Mouse (Mus musculus) Patski (cell line): ENCODE measurements at regions not wholly inside any gene's neighbourhood (a gene's known extent, or its start where the extent isn't known, plus 50 kb on each side); places are given as distances from the start of the nearest gene placed in this dataset.

Source experiments
- ATAC-seq: fragments of 100-300 bp; one replicate; pipeline ENCODE4 v1.8.0; 2021
- CTCF ChIA-PET: fragments of 350-600 bp; sonication (Branson Sonifier 250); formaldehyde crosslinking; loops from one replicate; lab custom pipeline; 2022; ENCODE audit warnings: inconsistent platforms; lab: Charles Lee
- POLR2A ChIA-PET: fragments of 350-600 bp; sonication (Branson Sonifier 250); formaldehyde crosslinking; loops from one replicate; lab custom pipeline; 2022; ENCODE audit warnings: antibody characterized with exemption, inconsistent platforms; lab: Charles Lee
- DNase-seq: peaks from one replicate; pipeline ENCODE4 v3.0.0-alpha.2; 2011; ENCODE audit warnings: low read depth, low spot score
- H3K27me3 ChIP-seq: fragments of 371-371 bp; one replicate; pipeline ENCODE4 v1.5.1; 2021
- CTCF ChIP-seq: fragments of 100-300 bp; IDR thresholded peaks from one replicate; pipeline ENCODE4 v1.5.1; 2021
- in situ Hi-C: fragments of 300-500 bp; cut with MboI; formaldehyde crosslinking; loops from 3 replicates; pipeline ENCODE4 v1.11.1; 2018; ENCODE audit warnings: low pct_unique_long_range_greater_than_20kb, mixed read lengths

GRCm38 (mm10) chr1:186271436-186271835, 154.3 kb upstream of the Lyplal1 start:
- DNase-seq, result no peak
- in situ Hi-C loops, result no loop called here
- no peaks in the 10 kb centered on the region for H3K27me3 ChIP-seq
- ATAC-seq, result no peak
- no peak for TF ChIP-seq CTCF
- CTCF ChIA-PET, result interaction anchor here (1.2 to 1.3 kb wide), 2 partner anchors 12 to 46 kb away, joined by 3 read pairs; no protein-coding TSS in a partner anchor
- POLR2A ChIA-PET, result no interaction called here

DNA sequence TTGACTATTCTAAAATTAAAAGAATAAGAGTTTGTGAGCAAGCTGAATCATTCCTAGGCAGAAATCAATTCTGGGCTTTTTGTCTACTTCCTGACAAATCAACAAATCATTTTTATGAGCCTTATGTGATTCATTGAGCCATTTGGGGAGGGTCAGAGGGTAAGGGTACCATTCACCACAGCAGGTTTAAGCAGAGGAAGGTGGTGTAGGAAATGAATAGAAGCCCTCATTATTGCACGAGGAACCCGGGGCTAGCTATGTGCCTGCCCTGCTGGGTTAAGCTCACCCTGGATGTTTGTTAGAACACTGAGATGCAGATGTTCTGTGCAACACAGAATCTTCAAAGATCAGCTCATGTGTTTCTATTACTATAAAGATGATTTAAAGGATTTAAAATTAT, 150.2 kb upstream of the Lyplal1 start:
- in situ Hi-C loops, result no loop called here
- POLR2A ChIA-PET, result interaction anchor here (0.6 kb wide), 1 partner anchor 22 kb away, joined by 3 read pairs; no protein-coding TSS in a partner anchor
- H3K27me3 ChIP-seq, result no peaks in the 10 kb centered on the region
- TF ChIP-seq CTCF, result no peak
- DNase-seq, result no peak
- CTCF ChIA-PET, result interaction anchor here (0.6 to 1.5 kb wide), 3 partner anchors 8 to 11 kb away, joined by 3 to 4 read pairs (median 3); no protein-coding TSS in a partner anchor
- ATAC-seq, result no peak

DNA sequence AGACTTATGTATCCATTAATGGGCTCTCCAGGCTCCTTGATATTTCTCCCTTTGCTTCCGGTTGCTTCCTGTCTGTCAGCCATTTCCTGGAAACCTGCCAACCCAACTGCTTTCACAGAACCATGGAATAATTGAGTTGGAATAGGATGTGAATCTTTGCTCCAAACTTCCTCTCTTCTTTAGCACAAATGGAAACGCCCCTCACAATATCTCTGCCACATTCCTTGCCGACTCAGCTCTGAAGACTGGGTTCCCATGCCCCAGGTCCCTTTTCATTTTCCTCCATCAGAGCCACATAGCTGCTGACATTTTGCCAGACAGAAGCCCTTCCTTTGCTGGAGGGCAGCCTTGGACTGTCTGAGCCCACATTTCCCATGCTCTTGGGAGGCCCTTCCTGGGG, 147.5 kb upstream of the Lyplal1 start:
- ATAC-seq (no peak), DNase-seq (no peak)
- TF ChIP-seq CTCF, result no peak
- in situ Hi-C loops, result no loop called here
- ChIA-PET CTCF (no interaction called here), POLR2A (no interaction called here)
- no peaks in the 10 kb centered on the region for H3K27me3 ChIP-seq

- ChIA-PET CTCF (no interaction called here), POLR2A (no interaction called here)
- no peaks in the 10 kb centered on the region for H3K27me3 ChIP-seq
- DNase-seq (no peak), ATAC-seq (no peak)
- TF ChIP-seq CTCF, result no peak
- in situ Hi-C loops, result no loop called here
These were observed 146.8 kb upstream of the Lyplal1 start for GRCm38 (mm10) chr1:186263955-186264354.

DNA sequence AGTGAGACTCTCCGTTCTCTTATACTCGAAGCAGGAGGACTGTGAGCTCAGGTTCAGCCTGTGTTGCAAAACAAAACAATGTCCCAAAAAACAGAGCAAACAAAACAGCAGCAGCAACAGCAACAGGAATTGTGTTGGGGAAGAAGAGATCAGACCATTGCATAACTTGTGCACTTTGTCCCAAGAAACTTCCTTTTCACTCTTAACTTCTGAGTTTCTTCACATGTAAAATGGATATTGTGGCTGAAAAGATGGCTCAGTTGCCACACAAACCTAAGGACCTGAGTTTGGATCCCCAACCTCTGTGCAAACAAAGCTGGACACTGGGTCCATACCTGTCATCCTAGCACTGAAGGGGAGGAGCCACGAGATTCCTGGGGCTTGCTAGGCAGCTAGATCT, 146.1 kb upstream of the Lyplal1 start:
- DNase-seq (no peak), ATAC-seq (no peak)
- ChIA-PET POLR2A (no interaction called here), CTCF (no interaction called here)
- no peak for TF ChIP-seq CTCF
- no peaks in the 10 kb centered on the region for H3K27me3 ChIP-seq
- in situ Hi-C loops, result no loop called here

DNA sequence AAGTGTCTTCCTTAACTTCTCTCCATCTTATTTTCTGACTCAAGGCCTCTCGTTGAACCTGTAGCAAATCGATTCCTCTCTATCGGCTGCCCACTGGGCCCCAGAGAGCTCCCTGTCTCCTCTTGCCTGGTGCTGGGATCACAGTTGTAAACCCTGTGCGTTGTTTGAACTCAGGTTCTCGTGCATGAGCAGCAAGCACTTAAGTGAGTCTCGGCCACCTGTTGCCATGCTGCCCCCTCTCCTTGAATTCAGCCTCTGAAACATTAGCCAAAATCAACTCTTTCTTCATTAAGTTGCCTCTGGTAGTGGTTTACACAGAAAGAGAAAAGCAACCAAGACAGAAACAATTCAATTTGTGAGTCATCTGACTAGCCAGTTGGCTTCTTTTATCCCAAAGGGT, 144.9 kb upstream of the Lyplal1 start:
- no peak for DNase-seq
- ATAC-seq, result no peak
- in situ Hi-C loops, result no loop called here
- H3K27me3 ChIP-seq, result no peaks in the 10 kb centered on the region
- TF ChIP-seq CTCF, result no peak
- CTCF ChIA-PET, result no interaction called here
- POLR2A ChIA-PET, result no interaction called here

GRCm38 (mm10) chr1:186261326-186261833, 144.3 kb upstream of the Lyplal1 start:
- in situ Hi-C loops, result no loop called here
- POLR2A ChIA-PET, result no interaction called here

DNA sequence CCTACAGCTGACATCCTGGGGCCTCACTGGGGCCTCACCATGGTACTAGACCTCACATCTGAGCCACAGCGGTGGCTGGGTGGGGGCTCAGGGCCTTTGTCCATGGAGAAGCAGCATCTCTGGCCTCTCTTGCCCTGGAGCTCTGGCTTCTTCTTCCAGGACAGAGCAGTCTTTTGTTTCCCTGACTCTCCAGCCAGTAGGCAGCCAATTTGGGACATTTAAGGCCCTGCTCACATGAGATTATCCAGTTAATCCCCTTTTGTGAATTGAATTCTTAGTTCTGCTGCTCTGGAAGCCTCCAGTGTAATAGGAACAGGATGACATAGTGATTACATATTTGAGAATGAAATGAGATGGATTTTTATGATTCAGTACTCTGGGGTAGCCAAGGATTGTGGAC, 140.5 kb upstream of the Lyplal1 start:
- H3K27me3 ChIP-seq, result no peaks in the 10 kb centered on the region
- ChIA-PET POLR2A (no interaction called here), CTCF (no interaction called here)
- TF ChIP-seq CTCF, result no peak
- in situ Hi-C loops, result no loop called here
- no peak for DNase-seq
- ATAC-seq, result no peak

More at GRCm38 (mm10) chr1:186261326-186261833, 144.3 kb upstream of the Lyplal1 start:
- no peak for TF ChIP-seq CTCF
- H3K27me3 ChIP-seq, result no peaks in the 10 kb centered on the region
- DNase-seq (no peak), ATAC-seq (no peak)
- CTCF ChIA-PET, result no interaction called here

GRCm38 (mm10) chr1:186255476-186256080, 138.5 kb upstream of the Lyplal1 start:
- ATAC-seq (no peak), DNase-seq (no peak)
- ChIA-PET POLR2A (no interaction called here), CTCF (no interaction called here)
- H3K27me3 ChIP-seq, result no peaks in the 10 kb centered on the region
- in situ Hi-C loops, result no loop called here
- no peak for TF ChIP-seq CTCF

- DNase-seq, result no peak
- CTCF ChIA-PET, result no interaction called here
- peak; percentile 31 for ATAC-seq
- POLR2A ChIA-PET, result interaction anchor here (0.7 kb wide), 1 partner anchor 22 kb away, joined by 3 read pairs; no protein-coding TSS in a partner anchor
- TF ChIP-seq CTCF, result no peak
- in situ Hi-C loops, result no loop called here
- H3K27me3 ChIP-seq, result no peaks in the 10 kb centered on the region
These were observed 137.4 kb upstream of the Lyplal1 start for GRCm38 (mm10) chr1:186254500-186254899.

DNA sequence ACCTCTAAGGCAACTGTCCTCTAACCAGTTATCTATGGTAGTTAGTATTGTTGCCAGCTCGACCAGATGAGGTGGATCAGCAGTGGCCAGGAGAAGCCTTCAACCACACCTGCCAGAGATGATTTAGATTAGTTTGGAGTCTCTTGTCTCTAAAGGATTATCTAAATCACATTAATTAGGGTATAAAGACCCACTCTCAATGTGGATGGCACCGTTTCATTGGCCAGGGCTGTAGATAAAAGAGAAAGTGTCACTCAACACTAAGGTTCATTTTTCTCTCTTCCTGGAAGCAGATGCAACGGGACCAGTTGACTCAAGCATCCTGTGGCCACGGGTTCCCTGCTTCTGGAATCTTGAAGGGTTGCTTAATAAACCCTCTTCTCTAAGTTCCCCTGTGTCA, 135.4 kb upstream of the Lyplal1 start:
- ATAC-seq (no peak), DNase-seq (no peak)
- CTCF ChIA-PET, result no interaction called here

More for the DNA sequence above, 135.4 kb upstream of the Lyplal1 start:
- in situ Hi-C loops, result no loop called here
- TF ChIP-seq CTCF, result no peak
- POLR2A ChIA-PET, result no interaction called here
- no peaks in the 10 kb centered on the region for H3K27me3 ChIP-seq
